Mouse (Mus musculus): ENCODE data around the gene Gm525.
A peak's percentile ranks its signal among the peaks of the same experiment; 100 is the strongest.
"Not testable (repeated sequence)": the region's sequence is repeated elsewhere in the genome, so short reads cannot be mapped to it uniquely, and the experiment has no call there.

Gene Gm525

DNA sequence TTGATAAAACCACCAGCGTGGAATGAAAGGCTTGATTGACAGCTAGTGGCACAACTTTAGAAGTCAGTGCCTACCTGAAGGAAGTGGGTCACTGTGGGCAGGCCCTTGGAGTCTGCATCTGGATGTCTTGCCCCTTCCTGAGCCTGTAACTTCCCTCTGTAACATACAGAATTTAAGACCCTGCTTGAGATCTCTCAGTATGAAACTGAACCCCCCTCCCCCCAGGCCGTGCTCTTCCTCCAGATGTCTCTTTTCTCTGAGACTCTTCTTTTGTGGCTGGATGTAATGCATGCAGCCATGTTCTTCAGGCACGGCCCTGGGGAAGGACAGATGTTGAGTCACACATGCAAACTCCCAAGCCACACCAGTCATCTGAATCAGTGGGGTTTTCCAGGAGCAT is 21.7 kb downstream of the Gm525 start:
- DNase-seq (ENCODE audit: low read depth, low spot score), result no peak

DNA sequence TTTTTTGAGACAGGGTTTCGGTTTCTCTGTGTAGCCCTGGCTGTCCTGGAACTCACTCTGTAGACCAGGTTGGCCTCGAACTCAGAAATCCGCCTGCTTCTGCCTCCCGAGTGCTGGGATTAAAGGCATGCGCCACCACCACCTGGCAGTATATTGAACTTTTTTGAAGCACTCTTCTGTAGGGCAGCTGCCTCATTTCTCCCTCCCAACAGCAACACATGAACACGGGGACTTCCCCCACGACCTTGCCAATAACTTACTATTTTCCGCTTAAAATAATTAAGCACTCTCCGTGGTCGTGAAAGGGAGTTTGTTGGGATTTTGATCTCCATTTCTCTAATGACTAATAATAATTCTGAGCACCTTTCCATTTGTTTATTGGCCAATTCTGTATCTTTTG is 23.7 kb downstream of the Gm525 start:
- DNase-seq (ENCODE audit: low read depth, low spot score), result not testable (repeated sequence)

DNA sequence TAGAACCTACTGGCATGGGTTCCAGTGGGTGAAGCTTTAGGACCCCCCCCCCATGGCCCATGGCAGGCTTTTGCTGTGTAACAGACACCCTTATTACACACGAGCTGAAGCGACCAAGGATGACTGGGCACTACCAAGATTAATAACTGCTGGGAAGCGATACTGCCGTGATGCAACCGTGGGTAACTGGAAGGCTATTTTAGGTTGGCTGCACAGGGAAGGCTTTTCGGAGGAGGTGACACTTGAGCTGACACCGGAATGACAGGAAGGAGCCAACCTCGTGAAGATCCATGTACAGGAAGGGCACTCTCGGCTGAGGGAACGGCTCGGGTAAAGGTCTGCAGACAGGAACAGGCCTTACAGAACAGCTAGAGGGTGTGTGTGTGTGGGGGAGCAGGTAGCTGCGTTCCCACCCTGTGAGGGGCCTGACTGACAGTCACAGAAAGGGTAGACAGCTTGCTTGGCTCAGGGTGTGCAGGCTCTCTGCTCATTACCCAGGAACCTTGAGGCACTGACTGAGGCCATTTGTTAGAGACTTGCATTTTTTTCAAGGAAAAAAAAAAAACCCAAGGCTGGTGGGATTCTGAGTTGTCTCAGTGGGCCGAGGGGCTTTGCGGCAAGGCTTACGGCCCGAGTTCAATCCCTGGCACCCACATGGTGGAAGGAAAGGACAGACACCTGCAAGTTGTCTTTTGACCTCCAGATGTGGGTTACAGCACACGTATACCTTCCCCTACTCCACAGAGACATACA is 24.6 kb downstream of the Gm525 start:
- DNase-seq (ENCODE audit: low read depth, low spot score), result no peak

DNA sequence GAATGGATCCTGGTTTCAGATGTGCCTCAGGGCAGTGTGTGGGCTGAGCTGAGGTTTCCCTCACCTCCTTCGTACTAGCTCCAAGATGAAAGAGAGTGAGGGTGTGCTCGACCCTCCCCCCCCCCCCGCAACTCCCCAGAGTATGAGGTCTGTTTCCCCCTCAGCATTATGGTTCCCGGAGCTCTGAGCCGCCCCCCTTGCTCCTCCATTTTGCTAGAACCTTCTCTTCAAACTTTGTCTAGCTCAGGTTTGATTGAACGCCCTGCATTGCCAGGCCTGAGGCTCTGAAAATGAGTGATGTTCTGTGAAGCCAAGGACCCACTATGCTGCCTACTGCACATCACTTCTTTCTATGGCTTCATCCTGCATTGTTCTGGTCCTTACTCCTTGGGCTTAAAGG is 25.3 kb downstream of the Gm525 start:
- DNase-seq (ENCODE audit: low read depth, low spot score), result no peak

DNA sequence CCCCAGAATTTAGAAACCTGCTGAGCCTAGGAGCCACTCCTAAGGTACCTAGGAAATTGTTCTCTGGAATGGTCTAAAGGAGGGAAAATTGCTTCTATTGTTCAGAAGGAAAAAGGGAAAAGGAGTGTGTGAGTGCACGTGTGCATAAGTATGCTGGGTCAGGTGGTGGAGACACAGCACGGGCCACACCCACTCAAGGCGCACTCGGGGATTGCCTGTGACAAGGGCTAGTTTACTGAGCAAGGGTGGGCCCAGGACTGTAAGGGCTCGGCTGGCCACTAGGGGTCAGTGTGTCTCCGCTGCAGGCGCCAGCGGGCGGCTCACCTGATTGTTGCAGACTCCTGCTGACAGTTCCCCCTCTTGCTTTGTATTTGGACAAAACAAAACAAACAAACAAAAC is 26.8 kb downstream of the Gm525 start:
- peak; percentile 78 for DNase-seq (ENCODE audit: low read depth, low spot score)

DNA sequence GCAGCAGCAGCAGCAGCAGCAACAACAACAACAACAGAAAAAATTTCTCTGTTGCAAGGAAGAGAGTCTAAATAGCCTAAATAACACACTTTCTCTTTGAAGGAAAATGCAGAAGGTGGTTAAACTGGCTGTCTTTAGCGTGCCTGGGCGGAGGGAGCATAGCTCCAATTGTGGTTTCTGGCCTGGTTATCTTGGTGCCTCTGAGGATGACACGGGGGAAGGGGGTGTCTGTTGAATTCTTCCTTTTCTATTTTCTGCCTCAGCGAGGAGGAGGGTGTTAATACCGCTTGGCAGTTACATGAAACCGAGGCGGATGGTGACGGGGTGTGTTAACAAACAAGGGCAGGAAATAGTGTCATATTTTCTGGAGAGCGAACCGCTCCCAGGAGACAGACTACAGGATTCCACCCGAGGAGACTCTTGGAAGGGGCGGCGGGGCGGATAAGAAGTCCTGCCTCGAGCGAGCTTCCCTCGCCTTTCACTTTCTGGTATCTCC is 27.2 kb downstream of the Gm525 start:
- DNase-seq (ENCODE audit: low read depth, low spot score), result no peak

DNA sequence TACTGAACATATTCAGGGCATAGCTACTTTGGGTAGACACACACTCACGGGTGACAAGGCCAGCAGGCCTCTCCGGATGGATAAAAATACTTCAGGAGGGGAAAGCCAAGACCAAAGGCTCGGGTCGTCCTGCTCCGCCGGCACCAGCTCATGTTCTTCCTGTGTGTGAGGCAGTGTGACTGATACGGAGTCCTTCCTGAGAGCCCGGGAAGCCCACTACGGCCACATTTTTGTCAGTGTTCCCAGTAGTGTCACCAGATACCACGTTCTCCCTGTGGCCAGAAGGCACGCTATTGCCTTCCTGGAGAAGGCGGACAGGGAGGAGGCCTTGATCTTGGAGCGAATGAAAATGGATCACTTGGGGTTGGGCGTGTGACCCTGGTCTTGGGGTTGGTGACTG is 29.5 kb downstream of the Gm525 start:
- no peak for DNase-seq (ENCODE audit: low read depth, low spot score)

DNA sequence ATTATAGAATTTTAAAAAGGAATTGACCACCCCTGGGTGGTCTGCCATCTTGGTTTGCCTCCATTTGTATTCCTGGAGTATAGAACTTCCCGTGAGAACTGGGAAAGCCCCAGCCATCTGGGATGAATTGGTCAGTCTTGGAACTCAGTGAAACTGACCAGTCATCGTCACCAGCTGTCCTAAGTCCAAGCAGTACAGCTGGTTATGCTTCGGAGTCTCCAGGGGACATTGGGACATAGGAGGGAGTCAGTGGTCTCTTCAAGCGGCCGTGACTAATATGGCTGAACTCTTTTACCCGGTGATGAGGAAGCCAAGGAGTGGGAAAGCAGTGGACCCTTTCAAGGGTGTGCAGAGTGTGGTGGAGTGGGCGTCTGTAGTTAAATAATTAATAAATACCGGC is 31.6 kb downstream of the Gm525 start:
- DNase-seq (ENCODE audit: low read depth, low spot score), result no peak

DNA sequence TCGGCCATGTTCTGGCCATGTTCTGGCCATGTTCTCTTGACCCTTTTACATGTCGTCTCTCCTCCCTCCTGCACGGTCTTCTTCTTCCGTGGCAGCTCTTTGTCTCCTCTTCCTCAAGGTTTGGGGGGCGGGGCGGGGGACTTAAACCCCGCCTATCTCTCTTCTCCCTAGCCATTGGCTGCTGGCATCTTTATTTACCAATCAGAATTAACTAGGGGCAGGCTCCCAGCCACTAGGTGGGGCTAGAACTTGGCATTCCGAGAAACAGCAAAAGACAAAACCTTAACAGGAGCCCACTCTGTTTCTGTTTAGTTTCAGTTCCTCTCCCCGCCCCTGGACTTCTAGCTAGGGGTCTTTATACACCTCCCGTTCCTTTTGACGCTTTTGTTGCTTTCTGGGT is 32.2 kb downstream of the Gm525 start:
- no peak for DNase-seq (ENCODE audit: low read depth, low spot score)

DNA sequence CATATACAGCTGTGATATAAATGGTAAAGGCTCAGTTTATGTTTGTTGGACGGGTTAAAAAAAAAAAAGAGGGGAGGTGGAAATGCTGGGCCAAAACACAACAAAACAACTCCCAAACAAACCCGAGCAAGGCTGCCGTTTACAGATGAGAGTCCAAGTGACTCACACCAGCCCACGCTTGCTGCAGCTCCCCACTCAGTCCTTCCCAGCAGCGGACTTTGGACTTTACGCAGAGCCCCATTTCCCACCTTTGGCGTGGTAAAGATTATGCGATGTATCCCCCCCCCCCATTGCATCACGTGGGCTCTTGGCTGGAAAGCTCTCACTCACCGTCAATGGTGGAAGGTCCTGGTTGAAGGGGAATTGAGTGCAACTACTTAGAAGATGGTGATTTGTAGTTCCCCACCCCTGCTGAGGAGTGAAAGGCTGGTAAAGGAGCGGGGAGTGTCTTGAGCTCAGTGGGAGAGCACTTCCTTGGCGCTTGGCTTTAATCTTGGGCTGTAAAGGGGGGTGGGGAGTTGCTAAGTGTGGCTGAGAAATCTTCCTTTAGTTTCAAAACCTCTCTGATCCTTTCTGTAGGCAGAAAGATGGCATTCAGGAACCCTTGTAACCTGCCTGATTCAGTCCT is 33.7 kb downstream of the Gm525 start:
- no peak for DNase-seq (ENCODE audit: low read depth, low spot score)

DNA sequence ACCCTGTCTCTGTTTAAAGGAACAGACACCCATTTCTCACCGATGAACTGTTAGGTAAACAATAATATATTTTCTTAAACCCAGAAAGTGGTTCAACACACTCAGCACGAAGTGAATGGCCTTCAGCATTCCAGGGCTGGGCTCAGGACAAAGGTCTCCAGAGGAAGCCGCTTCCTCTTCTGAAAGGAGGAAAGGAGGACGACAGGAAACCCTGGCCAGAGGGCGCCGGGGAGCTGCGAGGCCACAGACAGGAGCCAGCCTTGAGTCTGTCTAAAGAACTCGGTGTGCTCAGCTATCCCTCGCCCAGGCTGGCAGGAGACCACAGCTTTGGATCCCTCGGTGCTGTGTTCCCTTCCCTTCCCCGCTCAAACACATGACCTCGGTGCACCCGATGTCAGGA is 50.8 kb downstream of the Gm525 start:
- no peak for DNase-seq (ENCODE audit: low read depth, low spot score)

DNA sequence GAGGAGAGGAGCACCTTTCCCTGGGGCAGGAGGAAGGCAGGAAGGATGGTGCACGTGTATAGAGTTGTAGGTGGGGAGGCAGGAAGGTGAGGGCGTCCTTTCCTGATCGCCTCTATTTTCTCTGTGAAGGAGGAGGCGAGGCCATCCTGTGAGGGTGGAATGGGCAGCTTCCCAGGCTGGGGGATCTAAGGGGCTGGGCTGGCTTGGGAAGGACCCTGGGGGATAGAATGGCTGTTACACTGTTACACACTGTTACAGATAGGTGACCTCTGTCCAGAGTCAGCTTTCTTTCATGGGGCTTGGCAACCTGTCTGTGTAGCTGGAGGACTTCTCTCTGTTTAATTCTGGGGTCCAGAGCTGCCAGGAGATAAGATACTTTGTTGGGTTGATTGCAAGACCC is 57.2 kb downstream of the Gm525 start:
- DNase-seq (ENCODE audit: low read depth, low spot score), result no peak

DNA sequence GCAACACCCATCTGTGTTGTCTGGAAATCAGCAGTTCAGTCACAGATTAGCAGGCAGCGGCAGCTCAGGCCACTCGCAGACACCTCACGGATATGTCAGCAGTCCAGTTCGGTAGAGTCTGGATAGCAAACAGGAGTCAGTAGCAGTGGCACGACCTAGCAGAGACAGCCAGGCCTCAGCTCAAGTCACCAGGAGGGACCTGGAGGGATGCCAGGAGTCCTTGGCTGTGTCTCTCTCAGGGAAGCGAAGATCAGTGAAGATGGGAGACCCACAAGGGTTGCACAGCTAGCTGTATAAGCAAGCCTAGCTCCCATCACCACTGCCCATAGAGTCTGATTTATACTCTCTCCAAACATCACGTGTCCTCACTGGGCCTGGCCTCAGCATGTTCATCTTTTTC is 58.8 kb downstream of the Gm525 start:
- no peak for DNase-seq (ENCODE audit: low read depth, low spot score)

DNA sequence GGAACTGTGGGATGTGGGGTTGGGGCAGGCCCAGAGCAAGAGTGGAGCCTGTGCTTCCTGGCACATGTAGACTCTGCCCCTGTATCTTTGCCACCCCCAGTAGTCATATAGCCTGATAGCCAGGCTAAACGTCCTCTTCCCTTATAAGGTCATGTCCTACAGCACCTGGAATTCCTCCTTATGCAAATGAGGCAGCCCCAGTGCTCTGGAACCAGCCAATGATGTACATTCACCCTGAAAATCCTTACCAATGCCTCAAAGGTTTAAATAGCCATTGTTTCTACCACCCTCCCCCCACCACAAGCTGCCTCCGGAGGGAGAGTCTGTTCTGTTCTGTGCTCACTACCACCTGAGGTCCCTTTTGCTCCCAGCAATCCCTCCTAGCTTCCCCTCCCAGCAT is 60.6 kb downstream of the Gm525 start:
- no peak for DNase-seq (ENCODE audit: low read depth, low spot score)

DNA sequence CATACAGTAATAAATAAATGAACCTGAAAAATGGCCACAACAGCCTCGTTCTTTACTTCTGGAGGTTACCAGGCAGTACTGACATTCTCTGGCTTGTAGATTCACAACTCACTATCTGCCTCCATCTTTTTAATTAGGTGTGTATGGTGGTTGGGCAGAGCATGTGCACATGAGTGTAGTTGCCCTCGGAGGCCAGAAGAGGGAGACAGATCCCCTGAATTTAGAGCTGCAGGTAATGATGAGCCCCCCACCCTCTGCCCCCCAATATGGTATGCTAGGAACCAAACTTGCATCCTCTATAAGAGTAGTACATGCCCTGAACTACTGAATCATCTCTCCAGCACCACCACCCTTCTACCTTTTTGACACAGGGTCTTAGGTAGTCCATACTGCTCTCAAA is 64.3 kb downstream of the Gm525 start:
- no peak for DNase-seq (ENCODE audit: low read depth, low spot score)
